ENCODE assay signal across 7 mouse cellular contexts in the genomic region with DNA sequence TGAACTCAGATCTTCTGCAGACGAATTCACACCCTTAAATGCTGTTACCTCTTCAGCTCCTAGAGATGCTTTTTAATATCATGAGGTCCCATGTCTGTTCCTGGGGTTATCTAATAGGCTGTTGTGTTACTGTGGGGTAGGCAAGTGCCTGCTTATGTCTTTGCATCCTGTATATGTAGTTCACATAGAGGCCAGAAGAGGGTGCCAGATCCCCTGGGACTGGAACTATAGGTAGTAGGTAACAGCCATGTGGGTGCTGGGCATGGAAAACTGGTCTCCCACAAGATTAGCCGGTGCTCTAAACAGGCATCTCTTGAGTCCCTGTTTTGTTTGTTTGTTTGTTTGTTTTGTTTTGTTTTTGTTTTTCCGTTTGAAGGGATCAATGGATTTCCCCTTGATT. TPM values are rescaled to one million over a fixed set of nuclear protein-coding genes. Genes with fewer than 3 reads are reported as not detected.
DNase-seq lines count a peak whose midpoint lies in the region; ATAC-seq and TF ChIP-seq lines count a peak whose summit lies in the region.

No protein-coding gene starts in this region.

- H3K4me1 ChIP-seq in kidney, postnatal 0 days (replicated peaks; ENCODE audit: insufficient read depth, low read length): no peaks in the 10 kb centered on the region
- peaks cover 11% of the 10 kb centered on the region for H3K4me1 ChIP-seq in kidney, embryonic 14.5 days (ENCODE audit: control insufficient read depth, insufficient read depth, low read length)
- H3K4me1 ChIP-seq in neural tube, embryonic 15.5 days: no peaks in the 10 kb centered on the region

- H3K9ac ChIP-seq in kidney, postnatal 0 days (ENCODE audit: low read depth, low read length): no peak overlapping the region
- no peak overlapping the region for H3K9ac ChIP-seq in kidney, embryonic 14.5 days (ENCODE audit: low read depth, low read length)
- no peak overlapping the region for H3K9ac ChIP-seq in neural tube, embryonic 15.5 days (replicated peaks)

- no peak overlapping the region for H3K4me3 ChIP-seq in kidney, postnatal 0 days (replicated peaks; ENCODE audit: low read depth, low read length)
- H3K4me3 ChIP-seq in kidney, embryonic 14.5 days (ENCODE audit: low read length): no peak overlapping the region
- H3K4me3 ChIP-seq in neural tube, embryonic 15.5 days (replicated peaks): no peak overlapping the region

- 54% methylated on average over 3 of the region's 3 CpGs for WGBS in kidney, postnatal 0 days
- WGBS in kidney, embryonic 14.5 days: 65% methylated on average over 3 of the region's 3 CpGs
- WGBS in neural tube, embryonic 15.5 days: 50% methylated on average over 3 of the region's 3 CpGs

- TF ChIP-seq CTCF in kidney, postnatal 0 days (IDR thresholded peaks at IDR 0.05; ENCODE audit: low read depth): peak; percentile 65

- DNase-seq in kidney, postnatal 0 days (ENCODE audit: low spot score): peak; percentile 17
- DNase-seq in MEL-GATA-1-ER (ENCODE audit: extremely low read depth, low read depth): peak; percentile 59
- DNase-seq in cerebellum, postnatal 36 days: peak; percentile 14 to 23
- peak; percentile 80 for DNase-seq in lung, postnatal 36 days
- no peak for DNase-seq in testis, postnatal 14 days (ENCODE audit: low spot score)

- no peaks in the 10 kb centered on the region for H3K36me3 ChIP-seq in kidney, postnatal 0 days (ENCODE audit: insufficient read depth, low read length)
- no peaks in the 10 kb centered on the region for H3K36me3 ChIP-seq in kidney, embryonic 14.5 days (ENCODE audit: control insufficient read depth, insufficient read depth, low read length)
- no peaks in the 10 kb centered on the region for H3K36me3 ChIP-seq in neural tube, embryonic 15.5 days

- H3K4me2 ChIP-seq in kidney, postnatal 0 days (ENCODE audit: low read length): no peak overlapping the region
- H3K4me2 ChIP-seq in kidney, embryonic 14.5 days (replicated peaks; ENCODE audit: low read depth, low read length): no peak overlapping the region
- H3K4me2 ChIP-seq in neural tube, embryonic 15.5 days: no peak overlapping the region

- H3K27ac ChIP-seq in kidney, postnatal 0 days: no peak overlapping the region
- no peak overlapping the region for H3K27ac ChIP-seq in kidney, embryonic 14.5 days (ENCODE audit: low read depth, low read length)
- no peak overlapping the region for H3K27ac ChIP-seq in neural tube, embryonic 15.5 days (replicated peaks)

- no peaks in the 10 kb centered on the region for H3K9me3 ChIP-seq in kidney, postnatal 0 days (replicated peaks; ENCODE audit: low read length)
- no peaks in the 10 kb centered on the region for H3K9me3 ChIP-seq in kidney, embryonic 14.5 days (ENCODE audit: control insufficient read depth, low read length)
- no peaks in the 10 kb centered on the region for H3K9me3 ChIP-seq in neural tube, embryonic 15.5 days (replicated peaks)

- H3K27me3 ChIP-seq in kidney, postnatal 0 days (ENCODE audit: insufficient read depth, low read length): no peaks in the 10 kb centered on the region
- H3K27me3 ChIP-seq in kidney, embryonic 14.5 days (ENCODE audit: control insufficient read depth, insufficient read depth, low read length): no peaks in the 10 kb centered on the region
- H3K27me3 ChIP-seq in neural tube, embryonic 15.5 days (replicated peaks): no peaks in the 10 kb centered on the region

- no peak for ATAC-seq in kidney, postnatal 0 days (replicated peaks; ENCODE audit: low FRiP score, low read depth)
- no peak for ATAC-seq in kidney, embryonic 14.5 days (ENCODE audit: low FRiP score, low TSS enrichment)
- ATAC-seq in neural tube, embryonic 15.5 days (ENCODE audit: low FRiP score): no peak

RNA-seq across cellular contexts. Expression of gene Clec10a, which starts 15.8 kb away (rescaled TPM):
- polyA plus RNA-seq in kidney, postnatal 0 days (2015; fragmentation: Nextera tagmentation; extraction: Ambion mirVana): 0.99 and 1.4 TPM in 2 replicates
- 0.57 and 0.74 TPM in 2 replicates for polyA plus RNA-seq in kidney, embryonic 14.5 days (2014; fragmentation: Nextera tagmentation; extraction: Ambion mirVana)
- 0.37 and 1.1 TPM in 2 replicates for polyA plus RNA-seq in neural tube, embryonic 15.5 days (2015; fragmentation: Nextera tagmentation; extraction: Ambion mirVana)

RNA-seq across cellular contexts. Expression of gene Slc16a11, which starts 40.7 kb away (rescaled TPM):
- polyA plus RNA-seq in kidney, postnatal 0 days (2015; fragmentation: Nextera tagmentation; extraction: Ambion mirVana): 11.2 and 12.6 TPM in 2 replicates
- 3.0 and 3.5 TPM in 2 replicates for polyA plus RNA-seq in kidney, embryonic 14.5 days (2014; fragmentation: Nextera tagmentation; extraction: Ambion mirVana)
- polyA plus RNA-seq in neural tube, embryonic 15.5 days (2015; fragmentation: Nextera tagmentation; extraction: Ambion mirVana): 6.3 and 7.3 TPM in 2 replicates

RNA-seq across cellular contexts. Expression of gene Mgl2, which starts 41.7 kb away (rescaled TPM):
- 0.37 and 0.47 TPM in 2 replicates for polyA plus RNA-seq in kidney, postnatal 0 days (2015; fragmentation: Nextera tagmentation; extraction: Ambion mirVana)
- 0.60 TPM in 1 of 2 replicates, not detected in the other for polyA plus RNA-seq in kidney, embryonic 14.5 days (2014; fragmentation: Nextera tagmentation; extraction: Ambion mirVana)
- 0.38 and 0.55 TPM in 2 replicates for polyA plus RNA-seq in neural tube, embryonic 15.5 days (2015; fragmentation: Nextera tagmentation; extraction: Ambion mirVana)

RNA-seq across cellular contexts. Expression of gene Slc16a13, which starts 49.0 kb away (rescaled TPM):
- polyA plus RNA-seq in kidney, postnatal 0 days (2015; fragmentation: Nextera tagmentation; extraction: Ambion mirVana): 20.6 and 21.4 TPM in 2 replicates
- polyA plus RNA-seq in kidney, embryonic 14.5 days (2014; fragmentation: Nextera tagmentation; extraction: Ambion mirVana): 8.4 and 14.2 TPM in 2 replicates
- 12.4 and 14.3 TPM in 2 replicates for polyA plus RNA-seq in neural tube, embryonic 15.5 days (2015; fragmentation: Nextera tagmentation; extraction: Ambion mirVana)

RNA-seq across cellular contexts. Expression of gene Bcl6b, which starts 57.8 kb away (rescaled TPM):
- polyA plus RNA-seq in kidney, postnatal 0 days (2015; fragmentation: Nextera tagmentation; extraction: Ambion mirVana): 22.0 TPM in 2 replicates
- polyA plus RNA-seq in kidney, embryonic 14.5 days (2014; fragmentation: Nextera tagmentation; extraction: Ambion mirVana): 19.2 and 20.0 TPM in 2 replicates
- 5.2 and 6.6 TPM in 2 replicates for polyA plus RNA-seq in neural tube, embryonic 15.5 days (2015; fragmentation: Nextera tagmentation; extraction: Ambion mirVana)
